Mouse (Mus musculus) ES-CJ7 (cell line): ENCODE data around the gene Xxylt1.

Source experiments
- DNase-seq: peaks from one replicate; pipeline ENCODE4 v3.0.0; 2011; ENCODE audit warnings: low read depth, low spot score

Gene Xxylt1

DNA sequence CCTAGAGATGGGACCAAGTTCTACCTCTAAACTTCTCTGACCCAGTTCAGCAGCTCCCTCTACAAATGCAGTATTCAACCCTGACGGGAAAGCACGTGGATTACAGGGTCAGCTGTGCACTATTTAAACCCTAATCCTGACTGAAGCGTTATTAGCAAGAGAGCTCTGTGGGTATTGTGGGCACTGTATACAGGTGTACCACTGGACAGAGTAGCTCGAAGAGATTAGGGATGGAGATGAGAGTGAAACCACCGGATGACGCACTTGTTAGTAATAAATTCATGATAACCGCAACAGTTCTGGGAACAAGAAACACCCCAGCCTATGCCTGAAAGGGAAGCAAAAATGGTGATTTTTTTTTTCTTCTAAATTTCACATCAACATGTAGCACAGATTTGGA, 57.0 kb downstream of the Xxylt1 start:
- DNase-seq, result no peak

DNA sequence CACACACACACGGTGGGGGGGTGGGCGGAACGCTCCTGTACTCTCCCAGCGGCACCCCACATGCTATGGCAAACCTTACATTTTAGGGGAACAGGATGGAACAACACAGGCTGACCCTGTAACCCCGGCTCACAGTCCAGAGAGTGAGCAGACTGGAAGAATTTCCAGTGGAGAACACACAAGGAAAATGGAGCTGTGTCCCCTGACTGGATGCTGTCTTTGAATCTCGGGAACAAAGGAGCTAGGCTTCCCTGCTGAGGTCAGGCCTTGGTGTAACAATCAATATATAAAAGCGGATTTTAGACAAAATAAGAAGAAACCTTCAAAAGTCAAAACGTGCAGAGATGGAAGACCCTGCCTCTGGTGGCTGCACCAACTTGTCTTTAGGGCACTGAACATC, 57.4 kb downstream of the Xxylt1 start:
- DNase-seq, result no peak

DNA sequence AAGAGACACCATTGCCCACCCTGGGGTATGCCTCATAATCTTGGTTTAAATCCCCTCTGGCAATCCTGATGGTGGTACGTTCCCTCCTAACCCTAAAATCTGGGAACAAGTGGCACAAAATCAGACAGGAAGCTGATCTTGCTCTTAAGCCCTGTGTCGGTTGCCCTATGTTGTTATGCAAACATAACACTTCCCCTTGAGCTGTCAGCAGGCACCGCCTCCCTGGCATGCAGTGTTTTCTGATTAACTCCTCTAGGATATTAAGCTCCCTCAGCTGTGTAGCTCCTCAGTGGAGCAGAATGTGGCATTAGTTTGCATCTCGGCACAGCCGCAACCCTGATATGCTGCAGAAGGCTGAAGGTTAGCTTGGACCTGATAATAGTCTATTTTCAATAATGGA, 58.9 kb downstream of the Xxylt1 start:
- DNase-seq, result no peak

DNA sequence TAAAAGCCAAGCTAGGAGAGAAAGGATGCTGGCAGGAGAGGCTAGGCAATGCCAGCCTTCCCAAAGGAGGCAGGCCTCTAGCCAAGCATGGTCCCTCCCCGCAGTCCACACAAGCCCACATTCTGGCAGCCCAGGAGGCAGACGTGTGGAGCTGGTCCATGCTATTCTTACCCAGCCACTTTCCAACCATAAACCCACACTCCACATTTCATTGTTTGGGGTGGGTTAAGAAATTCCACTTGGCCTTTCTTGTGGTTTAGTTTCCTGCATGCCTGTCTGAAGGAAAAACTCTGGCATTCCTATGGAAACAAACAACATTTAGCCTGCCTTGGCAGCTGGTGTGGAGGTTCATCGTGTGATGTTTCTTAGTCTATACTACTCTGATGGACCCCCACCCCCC, 61.7 kb downstream of the Xxylt1 start:
- no peak for DNase-seq

DNA sequence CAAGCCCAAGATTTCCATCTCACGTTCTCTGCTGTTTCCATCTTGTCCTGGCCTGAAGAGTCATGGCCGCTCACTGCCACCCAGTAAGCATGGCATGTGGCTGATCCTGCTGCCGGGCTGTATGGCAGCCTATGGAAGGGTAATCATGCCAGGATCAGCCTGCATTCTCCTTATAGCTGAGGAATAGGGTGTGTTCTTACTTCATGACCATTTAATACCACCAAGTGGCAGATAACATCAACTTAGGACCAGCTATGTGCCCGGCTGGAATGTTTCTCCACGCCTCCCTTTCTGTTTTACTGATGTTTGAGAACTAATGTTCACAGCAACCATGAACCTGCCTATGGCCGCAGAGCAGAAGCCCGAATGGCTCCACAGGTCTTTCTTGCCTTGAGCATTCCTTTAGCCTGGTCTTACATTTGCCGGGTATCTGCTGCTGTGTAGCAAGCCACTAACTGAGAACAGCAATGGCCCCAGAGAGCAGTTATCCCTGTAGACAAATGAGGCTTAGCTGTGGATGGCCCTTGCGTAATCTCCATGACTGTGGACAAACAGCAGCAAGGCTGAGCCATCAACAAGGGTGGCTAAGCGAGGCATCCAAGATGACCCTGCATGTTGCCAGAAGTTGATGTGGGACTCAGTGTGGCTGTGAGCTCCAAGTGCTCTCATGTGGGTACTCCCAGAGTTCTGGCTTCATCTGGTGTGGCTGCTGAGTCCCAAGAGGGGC, 63.4 kb downstream of the Xxylt1 start:
- DNase-seq, result no peak

DNA sequence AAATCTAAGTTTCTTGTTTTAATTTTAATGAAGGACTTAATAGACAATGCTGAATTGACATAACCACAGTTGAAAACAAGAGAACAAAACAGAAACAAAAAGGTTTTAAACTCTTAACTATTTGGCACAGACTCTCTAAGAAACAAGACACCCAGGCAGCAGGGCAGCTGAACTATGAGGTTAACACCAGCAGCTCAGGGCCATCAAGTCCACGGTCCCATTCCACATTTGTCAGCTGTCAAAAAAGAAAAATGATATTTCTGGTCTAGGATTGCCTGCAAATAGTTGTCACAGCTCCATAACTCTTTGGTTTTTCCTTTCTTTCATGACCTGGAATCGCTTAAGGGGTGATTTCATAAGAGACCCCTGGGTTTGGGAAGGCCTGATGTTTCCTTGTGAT, 64.6 kb downstream of the Xxylt1 start:
- DNase-seq, result no peak

DNA sequence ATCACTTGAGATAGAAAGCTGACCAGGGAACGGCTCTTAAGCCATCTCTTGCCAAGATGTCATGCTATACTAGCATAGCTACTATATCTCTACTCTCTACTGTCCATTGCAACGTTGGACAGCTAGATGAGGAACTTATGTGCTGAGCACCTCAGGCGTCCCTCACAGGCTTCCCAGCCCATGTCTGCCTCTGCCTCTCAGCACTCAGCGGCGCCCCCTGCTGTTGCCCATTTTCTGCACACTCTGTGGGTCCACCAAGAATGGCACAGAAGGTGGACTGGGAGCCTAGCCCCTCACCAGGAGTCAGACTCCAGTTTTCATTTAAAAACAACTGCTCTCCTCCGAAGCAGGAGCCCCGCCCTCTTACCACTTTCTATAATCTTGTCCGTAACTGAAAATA, 65.1 kb downstream of the Xxylt1 start:
- peak; percentile 26 for DNase-seq

DNA sequence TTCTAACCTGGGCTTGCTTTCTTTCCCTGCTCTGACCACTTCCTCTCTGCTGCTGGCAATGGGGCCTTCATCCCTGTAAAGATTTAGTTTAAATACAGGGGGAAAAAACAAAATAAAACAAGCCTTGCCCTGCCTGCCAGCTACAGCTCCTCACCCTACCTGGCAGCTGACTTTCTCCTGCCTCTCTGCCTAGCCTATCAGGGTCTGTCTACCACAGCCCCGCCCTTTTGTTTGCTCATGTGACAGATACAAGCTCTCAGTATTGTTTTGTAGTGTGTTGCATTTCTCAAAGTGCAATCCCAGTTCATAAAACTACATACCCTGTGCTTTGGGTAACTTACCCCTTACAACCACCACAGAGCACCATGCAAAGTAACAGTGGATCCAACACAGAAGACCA, 66.0 kb downstream of the Xxylt1 start:
- DNase-seq, result no peak

DNA sequence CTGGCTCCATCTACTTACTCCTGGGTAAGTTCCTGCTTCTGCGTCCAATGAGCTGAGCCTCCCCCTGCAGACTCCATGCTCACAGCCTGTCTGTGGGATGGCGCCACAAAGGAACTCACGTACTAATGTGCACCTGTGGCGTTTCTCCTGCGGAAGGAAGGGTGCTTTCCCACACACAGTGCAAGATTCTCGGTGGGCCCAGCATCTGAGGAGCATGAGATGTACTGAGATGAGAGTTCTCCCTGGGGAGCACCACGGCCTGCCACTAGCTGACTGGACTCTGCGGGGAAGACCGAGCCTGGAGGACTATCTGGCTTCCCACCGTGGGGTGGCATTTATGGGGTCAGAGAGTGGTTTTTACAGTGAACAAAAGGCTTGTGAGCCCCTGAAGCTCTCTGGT, 69.0 kb downstream of the Xxylt1 start:
- no peak for DNase-seq

DNA sequence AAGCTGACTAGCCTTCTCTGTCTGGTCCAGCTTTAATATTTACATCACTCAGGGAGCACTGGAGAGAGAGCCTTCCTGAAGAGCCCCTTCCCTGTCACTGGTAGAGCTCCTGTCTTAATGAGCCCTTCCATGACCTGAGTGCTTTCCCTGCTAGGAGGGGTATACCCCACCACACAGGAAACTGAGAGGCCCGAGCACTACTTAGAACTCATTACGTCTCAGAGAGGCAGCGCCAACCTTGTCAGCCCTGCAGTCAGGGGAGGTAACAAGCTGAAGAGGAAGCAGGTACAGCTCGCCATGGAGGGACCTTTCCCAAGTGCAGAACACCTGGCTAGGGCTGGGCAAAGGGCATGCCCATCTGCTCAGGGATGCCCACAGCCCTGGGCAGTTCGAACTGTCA, 70.8 kb downstream of the Xxylt1 start:
- DNase-seq, result no peak

DNA sequence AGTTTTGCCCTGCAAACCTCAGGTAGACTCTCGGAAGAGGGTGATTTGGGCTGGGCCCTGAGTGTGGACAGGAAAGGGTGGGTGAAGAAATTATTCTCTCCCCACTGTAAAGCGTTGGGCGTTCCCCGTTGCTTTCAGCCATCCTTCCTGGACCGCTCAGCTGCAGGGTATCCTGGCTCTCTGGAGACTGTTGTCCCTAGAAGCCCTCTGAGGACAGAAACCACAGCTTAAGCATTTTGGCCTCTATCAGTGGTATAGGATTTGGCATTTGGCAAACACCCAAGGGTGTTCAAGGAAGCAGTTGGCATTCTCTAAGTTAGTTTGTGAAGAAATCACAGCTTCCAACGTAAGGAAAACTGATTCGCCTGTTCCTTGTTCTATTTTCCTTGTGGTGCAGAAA, 72.9 kb downstream of the Xxylt1 start:
- no peak for DNase-seq

DNA sequence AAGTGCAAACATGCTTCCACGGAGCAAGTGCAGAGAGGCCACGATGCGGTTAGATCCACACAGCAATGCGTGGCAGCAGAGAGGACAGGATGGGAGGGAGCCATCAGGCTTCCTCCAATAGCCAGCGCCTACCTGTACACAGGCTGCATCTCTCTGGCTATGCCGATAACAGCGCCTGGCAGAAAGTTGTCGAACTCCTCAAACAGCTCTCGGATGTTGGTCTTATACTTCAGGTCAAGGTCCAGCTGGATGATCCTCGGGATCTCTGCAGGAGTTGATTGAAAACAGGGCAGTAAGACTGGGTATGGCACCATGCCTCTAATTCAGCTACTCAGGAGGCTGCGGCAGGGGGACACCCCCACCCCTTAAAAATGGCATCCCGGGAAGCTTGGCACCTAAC, 73.7 kb downstream of the Xxylt1 start:
- DNase-seq, result no peak

DNA sequence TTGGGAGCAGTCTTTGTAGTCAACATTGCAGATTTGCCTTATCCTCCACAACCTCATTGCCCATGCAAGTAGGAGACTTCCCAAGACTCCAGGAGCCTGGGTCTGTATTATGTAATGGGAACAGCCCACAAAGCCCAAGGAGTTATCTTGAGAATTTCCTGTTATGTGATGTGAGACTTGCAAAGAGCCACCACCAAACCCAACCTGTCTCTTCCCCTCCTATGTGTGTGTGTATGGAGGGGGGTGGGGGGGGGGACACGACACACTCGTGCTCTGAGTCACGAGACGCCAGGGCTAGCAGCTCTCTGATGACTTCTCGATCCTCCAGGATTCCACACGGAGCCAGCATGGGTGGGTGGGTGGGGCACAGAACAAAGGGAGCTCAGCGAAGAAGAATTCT, 75.5 kb downstream of the Xxylt1 start:
- peak; percentile 46 for DNase-seq

DNA sequence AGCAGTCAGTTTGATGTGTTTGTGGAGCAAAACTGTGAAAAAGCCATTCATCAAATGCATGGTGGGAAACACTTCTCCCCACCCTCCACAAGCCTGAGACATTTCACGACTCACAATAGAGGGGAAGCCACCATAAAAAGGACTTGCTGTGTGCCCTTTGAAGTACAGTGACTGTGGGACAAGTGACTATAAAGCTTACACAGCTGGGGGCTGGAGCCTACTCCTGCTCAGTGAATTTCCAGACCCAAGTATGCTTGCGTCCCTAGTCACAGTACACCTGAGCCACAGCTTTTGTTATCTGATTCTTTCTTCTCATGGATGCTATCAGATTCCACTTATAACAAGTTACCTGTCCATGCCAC, 76.9 kb downstream of the Xxylt1 start:
- peak; percentile 30 for DNase-seq

DNA sequence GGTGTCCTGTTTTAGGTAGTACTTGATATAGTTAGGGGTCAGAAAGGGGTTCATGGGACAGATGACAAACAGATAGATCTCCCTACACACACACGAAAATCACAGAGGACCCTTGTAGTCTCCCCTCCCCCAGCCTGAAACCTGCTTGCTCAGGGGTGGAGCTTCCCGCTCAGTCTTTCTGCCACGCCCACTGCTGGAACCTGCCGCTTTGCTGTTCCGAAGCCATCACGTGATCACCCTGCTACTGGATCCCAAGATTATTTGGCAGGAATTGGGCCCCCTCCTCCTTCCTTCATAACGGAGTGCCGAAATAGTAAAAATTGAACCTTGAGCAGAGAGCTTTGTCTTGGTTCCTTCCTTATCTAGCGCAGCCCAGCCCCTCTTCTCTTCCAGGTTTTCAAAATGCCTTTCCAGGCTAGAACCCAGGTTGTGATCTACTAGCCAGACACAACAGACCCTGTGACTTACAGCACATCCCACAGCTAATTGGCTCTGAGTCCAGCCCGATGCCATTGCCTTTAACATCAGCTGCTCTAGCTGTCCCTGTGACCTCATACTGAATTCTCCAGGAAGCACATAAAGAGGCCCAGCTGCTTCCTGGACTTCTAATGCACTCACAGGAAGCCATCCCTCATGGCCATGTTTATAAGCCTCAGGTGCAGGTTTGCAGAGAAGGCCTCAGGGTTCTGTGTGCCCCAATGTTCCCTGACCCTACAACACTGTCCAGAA, 77.5 kb downstream of the Xxylt1 start:
- DNase-seq, result peak; percentile 48

DNA sequence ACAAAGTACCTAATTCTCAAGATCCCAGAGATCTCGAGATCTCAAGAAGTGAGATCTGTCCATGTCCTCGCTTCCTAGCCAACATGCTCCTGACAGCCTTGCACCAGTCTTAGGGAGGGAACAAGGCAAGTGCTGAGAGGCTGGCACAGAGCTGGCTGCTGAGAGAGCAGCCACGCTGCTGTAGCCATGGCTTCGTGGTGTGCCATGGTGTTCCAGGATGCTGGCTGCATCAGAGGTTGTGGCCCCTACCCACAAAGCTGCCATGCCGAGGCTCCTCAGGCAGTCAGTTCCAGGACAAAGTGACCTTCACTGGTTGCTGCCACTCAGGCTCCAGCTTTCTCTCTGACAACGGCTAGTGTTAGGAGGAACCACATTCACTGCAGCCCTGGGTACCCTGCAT, 78.3 kb downstream of the Xxylt1 start:
- DNase-seq, result no peak

DNA sequence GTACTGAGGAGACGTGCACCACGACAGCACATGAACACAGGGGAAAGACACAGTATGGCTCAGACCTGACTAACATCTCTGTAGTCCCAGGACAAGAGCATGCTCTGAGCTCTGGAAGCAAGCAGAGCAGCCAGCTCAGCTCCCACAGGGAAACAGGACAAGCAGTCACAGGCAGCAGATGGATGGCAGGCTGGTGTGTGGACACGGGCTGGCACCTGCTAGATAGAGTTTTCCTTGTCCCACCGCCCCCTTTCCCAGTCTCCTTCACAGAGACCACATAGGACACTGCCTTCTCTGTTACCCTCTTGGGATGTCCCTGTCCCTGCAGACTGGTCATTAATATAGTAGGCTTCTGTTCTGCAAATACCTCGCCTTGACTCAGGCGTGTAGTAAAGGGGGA, 79.1 kb downstream of the Xxylt1 start:
- no peak for DNase-seq

DNA sequence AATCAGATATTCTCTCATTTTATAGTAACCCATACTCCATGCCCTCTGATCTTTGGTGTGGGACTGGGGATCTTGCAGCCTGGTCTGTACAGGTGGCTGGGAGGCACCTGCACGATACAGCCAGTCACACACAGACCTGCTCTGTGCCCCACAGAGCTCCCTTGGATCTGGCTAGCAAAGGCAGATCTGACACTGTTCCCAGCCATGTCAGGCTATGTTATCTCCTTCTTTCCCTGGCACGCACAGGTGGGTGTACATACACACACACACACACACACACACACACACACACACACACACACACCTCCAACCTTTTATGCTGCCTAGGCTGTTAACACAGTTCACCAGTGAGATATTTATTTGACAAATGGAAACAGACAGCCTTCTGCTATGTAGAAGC, 82.5 kb downstream of the Xxylt1 start:
- no peak for DNase-seq

DNA sequence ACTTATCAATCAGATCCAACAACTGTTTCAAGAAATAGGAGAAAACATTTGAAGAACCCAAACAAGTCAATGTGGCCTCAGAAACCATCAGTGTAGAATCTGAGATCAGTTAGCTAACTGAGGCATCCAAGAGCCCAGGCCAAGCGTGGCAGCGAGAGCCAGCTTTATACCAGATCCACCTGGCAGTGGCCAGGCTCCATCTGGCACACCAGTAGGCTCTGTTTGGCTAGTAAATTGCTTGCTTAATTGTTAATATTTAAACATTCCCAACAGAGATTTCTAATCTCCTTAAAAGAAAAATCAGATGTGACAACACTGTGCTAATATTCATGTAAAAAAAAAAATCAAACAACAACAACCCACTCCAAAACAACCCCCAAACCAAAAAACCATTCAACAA, 83.2 kb downstream of the Xxylt1 start:
- DNase-seq, result no peak

DNA sequence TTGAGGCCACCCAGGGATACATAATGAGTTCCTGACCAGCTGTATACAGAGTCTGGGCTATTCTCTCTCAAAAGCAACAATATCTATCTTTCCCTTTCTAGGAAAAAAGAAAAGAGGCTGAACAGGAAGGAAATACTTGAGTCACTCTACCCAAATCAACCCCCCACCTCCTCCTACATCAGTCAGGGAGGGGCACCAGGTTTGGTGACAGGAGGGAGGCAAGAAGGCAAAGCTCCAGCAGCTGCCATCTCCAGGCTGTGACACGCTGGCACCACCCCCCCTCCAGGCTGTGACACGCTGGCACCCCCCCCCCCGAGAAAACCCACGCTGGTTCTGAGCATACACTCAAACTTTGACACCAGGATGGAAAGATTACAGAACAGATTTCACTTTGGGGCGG, 85.8 kb downstream of the Xxylt1 start:
- no peak for DNase-seq

DNA sequence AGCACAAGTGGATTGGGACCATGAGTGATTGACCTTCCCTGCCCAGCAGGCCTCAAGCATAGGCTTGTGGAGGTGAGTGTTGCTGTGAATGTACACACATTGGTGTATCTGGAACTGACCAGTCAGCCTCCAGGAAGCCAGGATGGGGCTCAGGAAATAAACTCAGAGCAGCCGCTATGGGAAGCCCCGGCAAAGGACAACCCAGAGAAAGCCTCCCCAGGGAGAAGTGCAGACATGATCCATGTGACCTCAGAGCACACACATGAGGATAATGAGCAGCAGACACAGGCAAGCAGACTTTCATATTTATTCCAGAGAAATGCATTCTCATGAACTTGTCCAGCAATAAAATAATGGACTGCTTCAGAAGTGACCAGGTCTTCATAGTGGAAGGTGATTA, 86.4 kb downstream of the Xxylt1 start:
- no peak for DNase-seq

DNA sequence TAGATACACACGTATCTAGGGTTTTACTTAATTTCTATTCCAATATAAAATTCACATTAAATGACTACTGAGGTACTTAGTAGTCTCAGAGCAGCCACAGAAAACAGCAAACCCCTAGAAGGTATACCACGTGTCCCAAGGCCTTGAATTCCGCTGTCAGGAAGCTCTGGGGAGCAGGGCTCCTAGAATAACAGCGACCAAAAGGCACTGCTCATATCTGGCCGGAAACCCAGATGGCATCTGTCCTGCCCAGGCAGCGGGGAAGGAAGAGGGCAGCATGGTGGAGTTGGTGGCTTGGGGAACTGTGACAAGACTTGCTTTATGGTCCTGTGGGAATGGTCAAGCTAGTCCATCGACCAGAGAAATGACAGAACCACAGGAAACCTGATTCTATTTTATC, 86.9 kb downstream of the Xxylt1 start:
- DNase-seq, result no peak

DNA sequence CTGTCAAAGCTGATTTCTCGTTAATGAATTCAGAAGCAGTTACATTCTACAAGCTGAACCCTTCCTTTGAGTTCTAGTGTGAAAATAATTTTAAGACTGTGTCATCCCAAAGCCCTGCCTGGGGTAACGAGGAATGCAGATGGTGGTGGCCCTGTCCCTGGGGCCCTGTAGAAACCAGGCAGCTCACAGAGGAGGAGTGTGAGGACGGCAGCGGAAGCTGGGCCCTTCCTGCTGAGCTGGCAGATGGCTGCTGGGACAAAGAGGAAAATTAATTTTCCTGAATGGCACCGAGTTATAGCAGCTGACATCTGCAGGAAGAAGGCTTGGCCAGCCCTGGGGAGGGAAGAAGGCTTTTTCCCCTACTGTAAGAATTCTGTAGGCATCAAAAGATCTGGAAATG, 88.7 kb downstream of the Xxylt1 start:
- DNase-seq, result no peak

DNA sequence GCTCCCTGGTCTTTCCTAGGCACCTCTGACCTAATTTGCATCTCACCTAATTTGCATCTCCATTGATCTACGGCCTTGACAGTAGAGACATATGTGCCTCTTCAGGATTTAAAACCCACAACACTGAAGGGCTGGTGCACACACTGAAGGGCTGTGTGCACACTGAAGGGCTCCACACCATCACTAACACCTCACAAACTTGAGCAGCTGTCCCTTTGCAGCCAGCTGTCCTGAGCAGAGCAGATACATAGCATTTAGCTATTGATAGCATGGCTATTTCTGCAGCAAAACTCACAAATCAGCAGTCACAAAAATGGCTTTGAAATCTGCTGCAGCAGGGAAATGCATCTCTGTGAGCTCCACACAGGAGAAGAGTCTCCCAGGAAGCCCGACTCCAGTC, 90.6 kb downstream of the Xxylt1 start:
- no peak for DNase-seq
